Mouse (Mus musculus) liver, embryonic 14.5 days (tissue): ENCODE measurements at regions not wholly inside any gene's neighbourhood (a gene's known extent, or its start where the extent isn't known, plus 50 kb on each side); places are given as distances from the start of the nearest gene placed in this dataset.

Experiments used
- CTCF ChIP-seq: IDR thresholded peaks from 2 replicates; pipeline ENCODE4 v1.5.1; 2016; ENCODE audit warnings: antibody characterized with exemption, low read depth, control low read depth
- EP300 ChIP-seq: IDR thresholded peaks from 2 replicates; pipeline ENCODE4 v1.6.1; 2016; ENCODE audit warnings: antibody characterized with exemption, low read depth

DNA sequence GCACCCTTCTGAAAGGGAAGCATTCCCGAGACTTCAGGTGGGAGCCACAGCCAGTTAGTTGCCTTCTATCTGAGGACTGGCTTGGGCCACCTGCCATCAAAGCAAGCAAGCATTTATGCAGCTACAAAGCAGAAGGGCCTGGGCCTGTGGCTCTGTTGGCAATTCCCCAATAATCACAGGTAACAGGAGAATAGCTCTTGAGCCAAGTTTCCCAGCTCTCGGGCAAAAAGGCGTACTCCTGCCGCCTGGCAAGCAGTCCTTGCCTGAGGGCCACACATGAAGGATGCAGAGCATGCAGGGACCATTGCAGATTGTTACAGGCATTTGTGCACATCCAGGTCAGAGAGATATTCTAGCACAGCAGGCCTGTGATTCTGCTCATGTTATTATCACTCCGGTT is 53.2 kb upstream of the Unc5a start:
- TF ChIP-seq CTCF (no peak), EP300 (no peak)
